Mouse (Mus musculus) heart, embryonic 13.5 days (tissue): ENCODE data around the gene Baiap2. TPM values are rescaled to one million over a fixed set of nuclear protein-coding genes. Genes with fewer than 3 reads are reported as not detected.

Experiments used
- ATAC-seq: fragments of 200-750 bp; cut with Nextera tagmentation; 2 replicates; pipeline ENCODE4 v1.8.0; 2017; ENCODE audit warnings: moderate TSS enrichment; ENCODE audit not compliant: insufficient number of reproducible peaks, low FRiP score, low TSS enrichment; ENCODE audit errors: extremely low read depth
- H3K27ac ChIP-seq: fragments of 300-500 bp; sonication (generic); replicated peaks from 2 replicates; pipeline ENCODE4 v1.5.1; 2015; ENCODE audit warnings: moderate library complexity, mild to moderate bottlenecking, inconsistent platforms
- H3K27me3 ChIP-seq: fragments of 300-500 bp; sonication (generic); replicated peaks from 2 replicates; pipeline ENCODE4 v1.6.1; 2015; ENCODE audit warnings: mild to moderate bottlenecking, inconsistent platforms
- H3K36me3 ChIP-seq: fragments of 300-500 bp; sonication (generic); 2 replicates; pipeline ENCODE4 v1.6.1; 2015; ENCODE audit warnings: mild to moderate bottlenecking, inconsistent platforms
- H3K4me1 ChIP-seq: fragments of 300-500 bp; sonication (generic); 2 replicates; pipeline ENCODE4 v1.6.1; 2015; ENCODE audit warnings: inconsistent platforms
- H3K4me2 ChIP-seq: fragments of 300-500 bp; sonication (generic); 2 replicates; pipeline ENCODE4 v1.6.1; 2015; ENCODE audit warnings: inconsistent platforms, mild to moderate bottlenecking, moderate library complexity
- H3K4me3 ChIP-seq: fragments of 300-500 bp; sonication (generic); 2 replicates; pipeline ENCODE4 v1.5.1; 2015; ENCODE audit warnings: moderate library complexity, mild to moderate bottlenecking, inconsistent platforms
- H3K9ac ChIP-seq: fragments of 300-500 bp; sonication (generic); 2 replicates; pipeline ENCODE4 v1.6.1; 2015; ENCODE audit warnings: inconsistent platforms, mild to moderate bottlenecking, moderate library complexity
- H3K9me3 ChIP-seq: fragments of 300-500 bp; sonication (generic); 2 replicates; pipeline ENCODE4 v1.6.1; 2016; ENCODE audit warnings: inconsistent platforms
- WGBS: fragments of 180-500 bp; shearing (Covaris S2); methylation state at CpG from one replicate; pipeline ENCODE4 v1.1.7; 2015; ENCODE audit warnings: mixed read lengths; 5-methylcytosine and 5-hydroxymethylcytosine counted together
- polyA plus RNA-seq: library from polyadenylated mRNA; unstranded; fragments of >200 nt; fragmentation: Nextera tagmentation; extraction: Ambion mirVana; gene quantifications from 2 replicates; pipeline ENCODE4 v1.2.1, GENCODE M21; 2015

The Baiap2 gene
- polyA plus RNA-seq, 1 experiment from 2014 or later: 12.4 TPM

- H3K4me3 ChIP-seq: no peak overlapping the region
- no peak overlapping the region for H3K4me2 ChIP-seq
- 81% methylated on average over 6 of the region's 6 CpGs for WGBS
- no peaks in the 10 kb centered on the region for H3K9me3 ChIP-seq
- no peaks in the 10 kb centered on the region for H3K27me3 ChIP-seq
- peaks cover 40% of the 10 kb centered on the region for H3K36me3 ChIP-seq
- ATAC-seq: no peak
- no peak overlapping the region for H3K27ac ChIP-seq
- no peak overlapping the region for H3K9ac ChIP-seq
- H3K4me1 ChIP-seq: peaks cover 29% of the 10 kb centered on the region
Measured at GRCm38 (mm10) chr11:119960671-119961070, 18.1 kb downstream of the Baiap2 start.

GRCm38 (mm10) chr11:119961511-119961910 is 18.9 kb downstream of the Baiap2 start:
- Histone ChIP-seq H3K9ac (no peak overlapping the region), H3K4me1 (peaks cover 25% of the 10 kb centered on the region), H3K27ac (no peak overlapping the region), H3K36me3 (peaks cover 40% of the 10 kb centered on the region), H3K27me3 (no peaks in the 10 kb centered on the region), H3K9me3 (no peaks in the 10 kb centered on the region), H3K4me2 (no peak overlapping the region), H3K4me3 (no peak overlapping the region)
- 61% methylated on average over 3 of the region's 3 CpGs for WGBS
- ATAC-seq: no peak

GRCm38 (mm10) chr11:119965053-119965452 is 22.5 kb downstream of the Baiap2 start:
- Histone ChIP-seq H3K27me3 (no peaks in the 10 kb centered on the region), H3K4me3 (no peak overlapping the region), H3K4me2 (no peak overlapping the region), H3K36me3 (peaks cover 40% of the 10 kb centered on the region), H3K27ac (no peak overlapping the region), H3K9me3 (no peaks in the 10 kb centered on the region), H3K4me1 (peaks cover 8% of the 10 kb centered on the region; the same call in 1 of the 2 replicates), H3K9ac (no peak overlapping the region)
- 30% methylated on average over 9 of the region's 9 CpGs for WGBS
- no peak for ATAC-seq

GRCm38 (mm10) chr11:119966294-119966693 is 23.7 kb downstream of the Baiap2 start:
- H3K9me3 ChIP-seq: no peaks in the 10 kb centered on the region
- no peaks in the 10 kb centered on the region for H3K27me3 ChIP-seq
- ATAC-seq: no peak
- 0 out of 2 replicates have a peak, but pooled peaks cover 7% of the 10 kb centered on the region for H3K4me1 ChIP-seq
- H3K4me3 ChIP-seq: no peak overlapping the region
- H3K9ac ChIP-seq: no peak overlapping the region
- no peak overlapping the region for H3K27ac ChIP-seq
- WGBS: 76% methylated on average over 6 of the region's 6 CpGs
- H3K4me2 ChIP-seq: no peak overlapping the region
- H3K36me3 ChIP-seq: peaks cover 30% of the 10 kb centered on the region

GRCm38 (mm10) chr11:119967401-119967800 is 24.8 kb downstream of the Baiap2 start:
- H3K4me3 ChIP-seq: no peak overlapping the region
- 0 out of 2 replicates have a peak, but pooled peaks cover 7% of the 10 kb centered on the region for H3K4me1 ChIP-seq
- no peak overlapping the region for H3K9ac ChIP-seq

GRCm38 (mm10) chr11:119967892-119968291 is 25.3 kb downstream of the Baiap2 start:
- Histone ChIP-seq H3K9ac (no peak overlapping the region), H3K4me2 (no peak overlapping the region), H3K4me3 (no peak overlapping the region), H3K27me3 (no peaks in the 10 kb centered on the region), H3K4me1 (0 out of 2 replicates have a peak, but pooled peaks cover 7% of the 10 kb centered on the region), H3K36me3 (peaks cover 26% of the 10 kb centered on the region), H3K27ac (no peak overlapping the region), H3K9me3 (no peaks in the 10 kb centered on the region)
- 89% methylated on average over 2 of the region's 2 CpGs for WGBS
- ATAC-seq: no peak

More at GRCm38 (mm10) chr11:119967401-119967800, 24.8 kb downstream of the Baiap2 start:
- WGBS: 82% methylated on average over 8 of the region's 8 CpGs
- no peak overlapping the region for H3K4me2 ChIP-seq
- no peaks in the 10 kb centered on the region for H3K27me3 ChIP-seq
- ATAC-seq: no peak
- H3K9me3 ChIP-seq: no peaks in the 10 kb centered on the region
- H3K36me3 ChIP-seq: peaks cover 23% of the 10 kb centered on the region
- H3K27ac ChIP-seq: no peak overlapping the region

DNA sequence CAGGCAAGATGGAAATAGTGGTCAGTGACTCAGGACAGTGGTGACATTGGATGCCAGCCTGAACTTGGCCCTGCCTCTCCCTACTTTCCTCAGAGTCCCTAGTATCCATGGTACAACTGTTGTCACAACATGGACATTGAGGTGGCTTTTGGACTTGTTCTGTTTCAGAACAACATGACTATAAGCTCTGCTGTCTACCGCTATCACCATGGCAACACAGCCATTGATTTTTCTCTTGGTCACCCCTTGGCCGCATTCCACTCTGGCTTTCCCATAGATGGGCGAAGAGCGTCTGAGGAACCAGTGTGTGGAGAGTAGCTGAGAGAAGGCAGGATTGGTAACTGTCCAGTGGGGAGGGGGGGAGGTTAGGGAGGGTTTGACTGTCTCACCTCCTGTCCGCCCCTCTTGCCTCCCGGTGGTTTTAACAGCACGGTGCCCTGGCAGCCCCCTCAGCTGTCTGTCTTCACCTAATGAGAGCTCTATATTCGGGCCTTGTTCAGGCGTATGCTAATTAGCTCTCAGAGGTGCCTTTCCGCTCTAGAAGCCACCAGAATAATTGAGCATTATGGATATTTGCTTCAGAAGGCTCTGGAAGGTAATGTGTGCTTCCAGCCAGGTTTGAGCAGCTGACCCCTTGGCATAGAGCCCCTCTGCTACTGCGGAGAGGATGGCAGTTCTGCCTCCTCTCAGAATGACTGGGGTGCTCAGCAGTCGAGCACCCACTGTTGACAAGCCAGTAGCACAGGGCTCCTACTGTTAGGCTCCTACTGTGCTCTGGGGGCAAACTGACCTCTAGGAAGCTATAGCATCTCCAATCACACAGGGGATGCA is 27.7 kb downstream of the Baiap2 start:
- no peak for ATAC-seq
- H3K9ac ChIP-seq: no peak overlapping the region
- no peak overlapping the region for H3K4me3 ChIP-seq
- WGBS: 72% methylated on average over 12 of the region's 12 CpGs
- H3K27me3 ChIP-seq: no peaks in the 10 kb centered on the region
- H3K9me3 ChIP-seq: no peaks in the 10 kb centered on the region
- H3K36me3 ChIP-seq: peaks cover 32% of the 10 kb centered on the region
- H3K4me1 ChIP-seq: 0 out of 2 replicates have a peak, but pooled peaks cover 4% of the 10 kb centered on the region
- no peak overlapping the region for H3K27ac ChIP-seq
- H3K4me2 ChIP-seq: no peak overlapping the region

GRCm38 (mm10) chr11:119973789-119974188 is 31.2 kb downstream of the Baiap2 start:
- Histone ChIP-seq H3K4me1 (no peaks in the 10 kb centered on the region), H3K27me3 (no peaks in the 10 kb centered on the region), H3K9ac (no peak overlapping the region), H3K4me2 (no peak overlapping the region), H3K9me3 (no peaks in the 10 kb centered on the region), H3K36me3 (peaks cover 32% of the 10 kb centered on the region), H3K27ac (no peak overlapping the region), H3K4me3 (no peak overlapping the region)
- no peak for ATAC-seq
- 78% methylated on average over 4 of the region's 4 CpGs for WGBS

- Histone ChIP-seq H3K4me3 (no peak overlapping the region), H3K4me2 (no peak overlapping the region), H3K27ac (no peak overlapping the region), H3K27me3 (no peaks in the 10 kb centered on the region), H3K4me1 (no peaks in the 10 kb centered on the region), H3K36me3 (peaks cover 21% of the 10 kb centered on the region), H3K9me3 (no peaks in the 10 kb centered on the region), H3K9ac (no peak overlapping the region)
- ATAC-seq: no peak
- WGBS: 69% methylated on average over 8 of the region's 8 CpGs
Measured at GRCm38 (mm10) chr11:119975739-119976501, 33.4 kb downstream of the Baiap2 start.

GRCm38 (mm10) chr11:119978701-119979100 is 36.1 kb downstream of the Baiap2 start:
- H3K4me2 ChIP-seq: no peak overlapping the region
- no peak overlapping the region for H3K9ac ChIP-seq
- 94% methylated on average over 4 of the region's 4 CpGs for WGBS
- H3K27ac ChIP-seq: no peak overlapping the region
- no peak for ATAC-seq
- no peaks in the 10 kb centered on the region for H3K27me3 ChIP-seq
- no peak overlapping the region for H3K4me3 ChIP-seq
- peaks cover 32% of the 10 kb centered on the region for H3K36me3 ChIP-seq
- peaks cover 17% of the 10 kb centered on the region for H3K4me1 ChIP-seq
- H3K9me3 ChIP-seq: no peaks in the 10 kb centered on the region

- Histone ChIP-seq H3K27ac (no peak overlapping the region), H3K4me1 (peaks cover 17% of the 10 kb centered on the region), H3K36me3 (peaks cover 29% of the 10 kb centered on the region), H3K9me3 (no peaks in the 10 kb centered on the region), H3K9ac (no peak overlapping the region), H3K4me3 (no peak overlapping the region), H3K4me2 (no peak overlapping the region), H3K27me3 (no peaks in the 10 kb centered on the region)
- 74% methylated on average over 10 of the region's 10 CpGs for WGBS
- ATAC-seq: no peak
Measured at GRCm38 (mm10) chr11:119979596-119980385, 37.2 kb downstream of the Baiap2 start.
